Mouse (Mus musculus): ENCODE results near the gene Olfr223. TPM values are rescaled to one million over a fixed set of nuclear protein-coding genes. Genes with fewer than 3 reads are reported as not detected.

Olfr223 gene
- total and polyA plus RNA-seq, 3 experiments: not detected

DNA sequence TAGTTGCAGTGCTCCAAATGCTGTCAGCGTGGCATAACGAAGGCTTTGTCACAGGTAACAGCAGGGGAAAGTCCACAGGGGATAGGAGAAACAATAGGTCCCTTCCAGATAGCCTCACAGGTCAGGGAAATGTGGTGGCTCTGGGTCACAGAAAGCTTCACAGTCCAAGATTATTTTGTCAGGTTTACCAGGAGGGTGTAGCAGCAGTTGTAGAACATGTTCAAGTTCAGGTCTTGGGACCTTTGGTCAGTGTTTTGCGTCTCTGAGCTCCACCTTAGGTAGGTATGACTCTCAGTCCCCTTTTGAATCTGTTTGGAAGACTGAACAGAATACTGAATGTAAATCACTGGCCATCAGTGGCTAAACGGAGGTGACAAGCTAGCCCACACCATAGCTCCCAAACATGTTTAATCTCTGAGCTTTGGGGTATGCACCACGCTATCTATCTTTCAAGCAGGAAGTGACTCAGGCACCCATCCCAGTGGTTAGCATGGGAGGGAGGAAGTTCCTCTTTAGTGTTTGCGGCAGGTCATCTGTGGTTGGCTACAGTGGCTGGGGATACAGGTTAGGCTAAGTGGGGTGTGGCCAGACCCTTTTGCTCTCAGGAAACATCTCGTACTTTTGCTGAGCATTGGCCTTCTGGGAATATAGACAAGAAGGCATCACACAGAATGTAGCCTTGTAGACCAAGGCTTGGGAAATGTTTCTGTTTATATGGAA, 43.8 kb upstream of the Olfr223 start:
- peaks cover 8 to 29% of the 10 kb centered on the region in 2 experiments for H3K4me1 ChIP-seq (ENCODE audit: control insufficient read depth in 1 of 2, insufficient read depth in 2 of 2, low read length in 2 of 2)
- no peak overlapping the region; the same call in 1 of the 2 replicates for H3K27ac ChIP-seq (ENCODE audit: control insufficient read depth, low read depth, low read length)
- H3K79me2 ChIP-seq (ENCODE audit: control insufficient read depth, insufficient read depth, low read length, poor library complexity): no peaks in the 10 kb centered on the region
- peak; percentile 95 for DNase-seq (ENCODE audit: low read depth, low spot score)
- H3K27me3 ChIP-seq (ENCODE audit: control insufficient read depth in 1 of 2, insufficient read depth in 2 of 2, low read length in 2 of 2): no peaks in the 10 kb centered on the region
- H3K36me3 ChIP-seq (ENCODE audit: control insufficient read depth in 1 of 2, insufficient read depth in 2 of 2, low read length in 2 of 2): peaks cover 0 to 20% of the 10 kb centered on the region in 2 experiments; a peak in 2 of 4 replicates
- H3K9me3 ChIP-seq (replicated peaks; ENCODE audit: insufficient read depth, low read length): no peaks in the 10 kb centered on the region
- no peak overlapping the region for H3K9ac ChIP-seq (ENCODE audit: control insufficient read depth, low read depth, low read length, poor library complexity, severe bottlenecking)
- peak overlapping the region in 1 of 2 experiments; percentile 27; a peak in 3 of 4 replicates for H3K4me3 ChIP-seq (ENCODE audit: control insufficient read depth in 1 of 2, insufficient read depth in 1 of 2, low read depth in 2 of 2, low read length in 2 of 2)
- TF ChIP-seq ZNF384 (IDR thresholded peaks at IDR 0.05; ENCODE audit: low read depth, low read length): no peak
- peak; percentile 56; the same call in 1 of the 2 replicates for TF ChIP-seq TBP (IDR thresholded peaks at IDR 0.05; ENCODE audit: low read depth, low read length)
- TF ChIP-seq SIN3A (IDR thresholded peaks at IDR 0.05; ENCODE audit: low read length): peak; percentile 89
- no peak for TF ChIP-seq ZC3H11A (IDR thresholded peaks at IDR 0.05; ENCODE audit: low read depth, low read length)
- TF ChIP-seq POLR2A (IDR thresholded peaks at IDR 0.05; ENCODE audit: control insufficient read depth in 1 of 2, insufficient read depth in 1 of 2, low read depth in 1 of 2, low read length in 2 of 2, poor library complexity in 1 of 2): no peak
- no peak for TF ChIP-seq UBTF (IDR thresholded peaks at IDR 0.05; ENCODE audit: borderline replicate concordance, insufficient read depth, low read depth, low read length)
- peak; percentile 49 for TF ChIP-seq TAL1 (IDR thresholded peaks at IDR 0.05; ENCODE audit: low read length)
- TF ChIP-seq MYC (IDR thresholded peaks at IDR 0.05; ENCODE audit: low read depth, low read length): peak; percentile 88
- TF ChIP-seq MYB (IDR thresholded peaks at IDR 0.05; ENCODE audit: low read depth, low read length): peak; percentile 20; the same call in 1 of the 2 replicates
- TF ChIP-seq EP300 (IDR thresholded peaks at IDR 0.05; ENCODE audit: low read depth in 1 of 2, low read length in 2 of 2): peak; percentile 94 to 99
- TF ChIP-seq MAZ (IDR thresholded peaks at IDR 0.05; ENCODE audit: low read depth, low read length): peak; percentile 96
- TF ChIP-seq CTCF (IDR thresholded peaks at IDR 0.05 in 2 of 3, conservative IDR thresholded peaks at IDR 0.05 in 1 of 3; ENCODE audit: control insufficient read depth in 1 of 3, insufficient read depth in 1 of 3, low read depth in 2 of 3, low read length in 3 of 3, poor library complexity in 1 of 3, severe bottlenecking in 1 of 3): no peak
- TF ChIP-seq MXI1 (IDR thresholded peaks at IDR 0.05; ENCODE audit: low read depth, low read length): peak; percentile 74
- peak; percentile 68 for TF ChIP-seq BHLHE40 (IDR thresholded peaks at IDR 0.05; ENCODE audit: borderline replicate concordance, low read depth, low read length)
- no peak for TF ChIP-seq NELFE (IDR thresholded peaks at IDR 0.05; ENCODE audit: low read depth, low read length)
- peak; percentile 68; the same call in 1 of the 2 replicates for TF ChIP-seq MAFK (IDR thresholded peaks at IDR 0.05; ENCODE audit: borderline replicate concordance, low read depth, low read length)
- TF ChIP-seq TCF12 (IDR thresholded peaks at IDR 0.05; ENCODE audit: low read depth, low read length): peak; percentile 76
- TF ChIP-seq SMC3 (IDR thresholded peaks at IDR 0.05; ENCODE audit: low read depth, low read length): 0 out of 2 replicates have a peak, but pooled peaks have one; percentile 2
- TF ChIP-seq KAT2A (conservative IDR thresholded peaks at IDR 0.05; ENCODE audit: low read depth, low read length): no peak
- TF ChIP-seq GATA1 (IDR thresholded peaks at IDR 0.05; ENCODE audit: low read depth, low read length): peak; percentile 92
- peak; percentile 71 for TF ChIP-seq MAX (IDR thresholded peaks at IDR 0.05; ENCODE audit: low read length)
- no peak for TF ChIP-seq MEF2A (IDR thresholded peaks at IDR 0.05; ENCODE audit: extremely low read depth, insufficient replicate concordance, low read depth, low read length, poor library complexity, severe bottlenecking)
- TF ChIP-seq RAD21 (IDR thresholded peaks at IDR 0.05; ENCODE audit: low read depth, low read length): no peak
- TF ChIP-seq CHD2 (IDR thresholded peaks at IDR 0.05; ENCODE audit: low read length): no peak
- 0 out of 2 replicates have a peak, but pooled peaks have one; percentile 66 for TF ChIP-seq E2F4 (IDR thresholded peaks at IDR 0.05; ENCODE audit: borderline replicate concordance, low read depth, low read length)
- TF ChIP-seq RCOR1 (IDR thresholded peaks at IDR 0.05; ENCODE audit: low read depth, low read length): peak; percentile 99
- peak; percentile 65 for TF ChIP-seq HCFC1 (IDR thresholded peaks at IDR 0.05; ENCODE audit: low read depth, low read length)
- no peak for TF ChIP-seq USF2 (IDR thresholded peaks at IDR 0.05; ENCODE audit: borderline replicate concordance in 1 of 2, insufficient read depth in 1 of 2, low read depth in 1 of 2, low read length in 2 of 2)
- TF ChIP-seq NRF1 (IDR thresholded peaks at IDR 0.05; ENCODE audit: insufficient read depth, low read depth, low read length, poor library complexity, severe bottlenecking): no peak
- TF ChIP-seq CHD1 (IDR thresholded peaks at IDR 0.05; ENCODE audit: low read depth, low read length): no peak
- peak; percentile 96 for TF ChIP-seq JUND (IDR thresholded peaks at IDR 0.05; ENCODE audit: low read depth, low read length)
- peak; percentile 89 for TF ChIP-seq ETS1 (IDR thresholded peaks at IDR 0.05; ENCODE audit: low read depth, low read length)
- TF ChIP-seq ELF1 (IDR thresholded peaks at IDR 0.05; ENCODE audit: low read depth, low read length): peak; percentile 83
- no peak for TF ChIP-seq GABPA (IDR thresholded peaks at IDR 0.05; ENCODE audit: low read depth, low read length)
- no peak for TF ChIP-seq POLR2AphosphoS2 (IDR thresholded peaks at IDR 0.05; ENCODE audit: low read length)
- TF ChIP-seq USF1 (IDR thresholded peaks at IDR 0.05; ENCODE audit: low read depth, low read length): no peak

Data from MEL (cell line).